17 mouse cellular contexts compared by ENCODE assay signal in genomic region chr12:77061562-77061847, GRCm38 (mm10).
A peak's percentile ranks its signal among the peaks of the same experiment; 100 is the strongest.
DNase-seq lines count a peak whose midpoint lies in the region; ATAC-seq and TF ChIP-seq lines count a peak whose summit lies in the region.
"Had no signal": no experiment of that assay in that cellular context is flagged by ENCODE, and none has a peak within 500 bp of the region (broad histone marks: within the 10 kb centered on the region; RNA-seq: fewer than 3 reads in every experiment).

No protein-coding gene starts in this region.

- no peak overlapping the region for H3K4me3 ChIP-seq in forebrain, postnatal 0 days (ENCODE audit: low read depth, low read length)
- no peak overlapping the region for H3K4me3 ChIP-seq in forebrain, embryonic 16.5 days (replicated peaks; ENCODE audit: low read length)
- no peak overlapping the region for H3K4me3 ChIP-seq in stomach, embryonic 15.5 days (replicated peaks)
- H3K4me3 ChIP-seq: heart, embryonic 12.5 days; lung, embryonic 15.5 days; midbrain, embryonic 13.5 days had no signal

- no peaks in the 10 kb centered on the region for H3K36me3 ChIP-seq in forebrain, postnatal 0 days (ENCODE audit: insufficient read depth)
- no peaks in the 10 kb centered on the region for H3K36me3 ChIP-seq in forebrain, embryonic 16.5 days (ENCODE audit: control insufficient read depth, insufficient read depth)
- H3K36me3 ChIP-seq in stomach, embryonic 15.5 days = no peaks in the 10 kb centered on the region
- H3K36me3 ChIP-seq: heart, embryonic 12.5 days; lung, embryonic 15.5 days; midbrain, embryonic 13.5 days had no signal

- no peak overlapping the region for H3K27ac ChIP-seq in forebrain, postnatal 0 days (ENCODE audit: low read depth, low read length)
- no peak overlapping the region for H3K27ac ChIP-seq in forebrain, embryonic 16.5 days (ENCODE audit: low read length)
- H3K27ac ChIP-seq in stomach, embryonic 15.5 days = peak overlapping the region; percentile 28; the same call in 1 of the 2 replicates
- H3K27ac ChIP-seq: lung, embryonic 15.5 days; midbrain, embryonic 13.5 days had no signal

- H3K4me1 ChIP-seq in forebrain, postnatal 0 days (ENCODE audit: insufficient read depth) = no peaks in the 10 kb centered on the region; the same call in 1 of the 2 replicates
- H3K4me1 ChIP-seq in forebrain, embryonic 16.5 days (replicated peaks; ENCODE audit: control insufficient read depth, insufficient read depth, low read length) = no peaks in the 10 kb centered on the region
- H3K4me1 ChIP-seq in stomach, embryonic 15.5 days = peaks cover 20% of the 10 kb centered on the region

- no peaks in the 10 kb centered on the region for H3K9me3 ChIP-seq in forebrain, postnatal 0 days (ENCODE audit: low read length)
- H3K9me3 ChIP-seq in forebrain, embryonic 16.5 days (ENCODE audit: control insufficient read depth, low read length) = no peaks in the 10 kb centered on the region
- no peaks in the 10 kb centered on the region for H3K9me3 ChIP-seq in stomach, embryonic 15.5 days
- H3K9me3 ChIP-seq: heart, embryonic 12.5 days; lung, embryonic 15.5 days; midbrain, embryonic 13.5 days had no signal

- H3K9ac ChIP-seq in forebrain, postnatal 0 days = no peak overlapping the region
- no peak overlapping the region for H3K9ac ChIP-seq in forebrain, embryonic 16.5 days (replicated peaks; ENCODE audit: low read depth, low read length)
- H3K9ac ChIP-seq in stomach, embryonic 15.5 days = no peak overlapping the region
- H3K9ac ChIP-seq: heart, embryonic 12.5 days; lung, embryonic 15.5 days; midbrain, embryonic 13.5 days had no signal

- no peak overlapping the region for H3K4me2 ChIP-seq in forebrain, postnatal 0 days (ENCODE audit: low read depth)
- H3K4me2 ChIP-seq in forebrain, embryonic 16.5 days (ENCODE audit: low read length) = no peak overlapping the region
- no peak overlapping the region for H3K4me2 ChIP-seq in stomach, embryonic 15.5 days
- H3K4me2 ChIP-seq: heart, embryonic 12.5 days; lung, embryonic 15.5 days; midbrain, embryonic 13.5 days had no signal

- ATAC-seq in forebrain, postnatal 0 days = peak; percentile 58; the same call in 1 of the 2 replicates
- ATAC-seq in forebrain, embryonic 16.5 days = no peak
- ATAC-seq in stomach, embryonic 15.5 days (ENCODE audit: insufficient read depth, low FRiP score, low read depth) = no peak
- ATAC-seq: forebrain, embryonic 14.5 days; midbrain, embryonic 13.5 days; Patski had no signal

- TF ChIP-seq CTCF in forebrain, postnatal 0 days (IDR thresholded peaks at IDR 0.05; ENCODE audit: low read depth) = no peak

- WGBS in forebrain, postnatal 0 days = 73% methylated on average over 5 of the region's 5 CpGs
- 80% methylated on average over 5 of the region's 5 CpGs for WGBS in forebrain, embryonic 16.5 days
- 75% methylated on average over 5 of the region's 5 CpGs for WGBS in stomach, embryonic 15.5 days

- no peak for DNase-seq in forebrain, postnatal 0 days
- peak; percentile 42 to 51 for DNase-seq in kidney, postnatal 36 days
- DNase-seq in kidney, postnatal 4 days = no peak
- peak; percentile 20 for DNase-seq in lung, postnatal 36 days
- DNase-seq in lung, adult 18-20 months = no peak
- DNase-seq in urinary bladder, postnatal 25 days (ENCODE audit: low spot score) = no peak
- DNase-seq: cerebellum, adult 9-11 months; gastrocnemius, postnatal 10 days; heart, postnatal 4 days; spleen, adult 18-20 months had no signal

- H3K27me3 ChIP-seq in forebrain, postnatal 0 days (ENCODE audit: insufficient read depth, low read length) = no peaks in the 10 kb centered on the region
- no peaks in the 10 kb centered on the region for H3K27me3 ChIP-seq in forebrain, embryonic 16.5 days (replicated peaks; ENCODE audit: control insufficient read depth, insufficient read depth, low read length)
- no peaks in the 10 kb centered on the region for H3K27me3 ChIP-seq in stomach, embryonic 15.5 days (replicated peaks)
- H3K27me3 ChIP-seq: lung, embryonic 15.5 days; midbrain, embryonic 13.5 days; Patski had no signal

Comparison
In these comparisons a context has a peak if more than half of its experiments do, and no peak if none do; other contexts are left out.
1. DNase-seq: peak in kidney, postnatal 36 days (2 of 2) and lung, postnatal 36 days (single experiment); none in forebrain, postnatal 0 days (single experiment), kidney, postnatal 4 days (0 of 2), lung, adult 18-20 months (0 of 2) and urinary bladder, postnatal 25 days (single experiment).